Mouse (Mus musculus): Measurements from ENCODE around the gene B230217C12Rik. TPM values are rescaled to one million over a fixed set of nuclear protein-coding genes. Genes with fewer than 3 reads are reported as not detected.
"Not testable (repeated sequence)": the region's sequence is repeated elsewhere in the genome, so short reads cannot be mapped to it uniquely, and the experiment has no call there.

Gene B230217C12Rik
- polyA plus RNA-seq, 1 experiment from 2014 or later, result 7.5 TPM

DNA sequence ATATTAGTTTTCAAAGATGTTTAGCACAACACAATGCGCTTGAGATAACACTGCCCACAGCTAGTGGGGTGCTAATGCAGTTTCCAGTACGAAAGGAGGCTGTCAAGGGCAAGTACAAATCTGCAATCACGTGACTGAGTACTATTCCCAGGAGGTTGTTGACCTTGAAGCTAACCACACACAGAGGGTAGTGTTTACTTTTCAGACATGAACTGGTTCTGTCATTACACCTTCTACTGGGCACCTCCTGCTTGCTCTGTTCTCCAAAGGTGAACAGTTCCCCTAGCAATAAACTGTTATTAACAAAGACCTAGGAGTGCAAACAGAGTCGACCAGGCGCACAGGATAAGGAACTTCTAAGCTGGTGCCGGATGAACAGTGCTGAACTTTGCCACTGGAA lies 9.8 kb downstream of the B230217C12Rik start:
- no peaks in the 10 kb centered on the region for H3K27me3 ChIP-seq (replicated peaks; ENCODE audit: control insufficient read depth, insufficient read depth, low read length)
- H3K27ac ChIP-seq (replicated peaks; ENCODE audit: low read depth, low read length), result no peak overlapping the region
- no peak for ATAC-seq (ENCODE audit: low read depth)
- no peak for DNase-seq (ENCODE audit: low spot score)
- no peaks in the 10 kb centered on the region for H3K36me3 ChIP-seq (ENCODE audit: control insufficient read depth, insufficient read depth, low read length)
- H3K9me3 ChIP-seq (ENCODE audit: control insufficient read depth, low read length), result no peaks in the 10 kb centered on the region
- H3K4me1 ChIP-seq (ENCODE audit: control insufficient read depth, insufficient read depth, low read length), result no peaks in the 10 kb centered on the region
- WGBS, result 63% methylated on average over 6 of the region's 6 CpGs
- no peak overlapping the region for H3K4me2 ChIP-seq (ENCODE audit: low read depth, low read length)
- H3K9ac ChIP-seq (ENCODE audit: low read depth, low read length), result no peak overlapping the region
- H3K4me3 ChIP-seq (ENCODE audit: low read depth, low read length), result no peak overlapping the region

DNA sequence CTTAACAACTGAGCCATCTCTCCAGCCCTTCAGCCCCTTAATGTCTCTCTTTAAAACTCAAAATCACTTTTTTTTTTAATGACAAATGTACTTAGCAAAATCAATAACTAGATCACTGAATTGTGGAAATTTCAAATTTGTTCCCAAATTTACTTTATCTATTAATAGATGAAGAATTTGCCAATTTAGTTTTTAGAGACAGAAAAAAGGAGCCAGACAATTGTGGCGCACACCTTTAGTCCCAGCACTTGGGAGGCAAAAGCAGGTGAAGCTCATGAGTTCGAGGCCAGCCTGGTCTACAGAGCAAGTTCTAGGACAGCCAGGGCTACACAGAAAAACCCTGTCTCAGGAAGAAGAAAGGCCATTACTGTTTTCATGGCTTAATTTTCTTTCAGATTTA lies 11.0 kb downstream of the B230217C12Rik start:
- DNase-seq (ENCODE audit: low spot score) (no peak), ATAC-seq (ENCODE audit: low read depth) (no peak)
- Histone ChIP-seq H3K4me2 (ENCODE audit: low read depth, low read length) (no peak overlapping the region), H3K4me3 (ENCODE audit: low read depth, low read length) (no peak overlapping the region), H3K9ac (ENCODE audit: low read depth, low read length) (no peak overlapping the region), H3K27me3 (replicated peaks; ENCODE audit: control insufficient read depth, insufficient read depth, low read length) (no peaks in the 10 kb centered on the region), H3K4me1 (ENCODE audit: control insufficient read depth, insufficient read depth, low read length) (no peaks in the 10 kb centered on the region), H3K36me3 (ENCODE audit: control insufficient read depth, insufficient read depth, low read length) (no peaks in the 10 kb centered on the region), H3K27ac (replicated peaks; ENCODE audit: low read depth, low read length) (no peak overlapping the region), H3K9me3 (ENCODE audit: control insufficient read depth, low read length) (no peaks in the 10 kb centered on the region)
- 93% methylated on average over 2 of the region's 2 CpGs for WGBS

DNA sequence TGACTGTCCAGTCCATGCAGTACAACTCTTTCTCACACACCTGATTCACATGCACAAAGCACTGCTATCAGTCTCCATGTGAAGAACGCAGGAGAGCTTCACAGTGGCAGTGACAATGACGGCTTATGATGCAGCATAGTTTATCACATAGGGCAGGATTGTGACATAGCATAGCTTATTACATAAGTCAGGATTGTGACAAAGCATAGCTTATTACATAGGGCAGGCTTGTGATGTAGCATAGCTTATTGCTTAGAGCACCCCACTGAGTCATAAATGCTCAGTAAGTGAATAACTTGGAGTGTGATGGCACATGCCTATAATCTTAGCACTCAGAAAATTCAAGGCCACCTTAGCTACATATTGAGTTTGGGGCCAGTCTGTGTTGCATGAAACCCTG lies 14.9 kb downstream of the B230217C12Rik start:
- H3K27ac ChIP-seq (replicated peaks; ENCODE audit: low read depth, low read length), result no peak overlapping the region
- no peak overlapping the region for H3K4me2 ChIP-seq (ENCODE audit: low read depth, low read length)
- no peaks in the 10 kb centered on the region for H3K36me3 ChIP-seq (ENCODE audit: control insufficient read depth, insufficient read depth, low read length)
- H3K4me1 ChIP-seq (ENCODE audit: control insufficient read depth, insufficient read depth, low read length), result no peaks in the 10 kb centered on the region
- no peaks in the 10 kb centered on the region for H3K27me3 ChIP-seq (replicated peaks; ENCODE audit: control insufficient read depth, insufficient read depth, low read length)
- WGBS, result 87% methylated on average over 2 of the region's 2 CpGs
- DNase-seq (ENCODE audit: low spot score), result no peak
- no peak for ATAC-seq (ENCODE audit: low read depth)
- no peak overlapping the region for H3K4me3 ChIP-seq (ENCODE audit: low read depth, low read length)
- H3K9me3 ChIP-seq (ENCODE audit: control insufficient read depth, low read length), result no peaks in the 10 kb centered on the region
- H3K9ac ChIP-seq (ENCODE audit: low read depth, low read length), result no peak overlapping the region

DNA sequence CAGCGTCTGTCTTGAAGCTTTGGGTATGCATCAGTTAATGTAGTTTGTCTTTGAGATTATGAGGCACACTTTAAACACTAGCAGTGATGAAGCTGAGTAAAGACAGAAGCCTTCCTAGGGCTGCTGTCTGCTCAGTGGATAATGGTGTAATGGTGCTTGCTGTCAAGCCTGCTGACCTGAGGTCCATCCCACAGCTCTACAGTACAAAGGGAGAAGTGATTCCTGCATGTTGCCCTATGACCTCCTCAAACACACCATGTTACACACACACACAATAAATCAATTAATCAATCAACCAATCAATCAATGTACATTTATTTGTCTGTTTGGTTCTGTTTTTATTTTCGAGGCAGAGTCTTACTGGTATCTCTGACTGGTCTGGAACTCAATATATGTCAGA lies 21.6 kb downstream of the B230217C12Rik start:
- Histone ChIP-seq H3K9ac (ENCODE audit: low read depth, low read length) (no peak overlapping the region), H3K4me2 (ENCODE audit: low read depth, low read length) (no peak overlapping the region), H3K27ac (replicated peaks; ENCODE audit: low read depth, low read length) (no peak overlapping the region), H3K4me3 (ENCODE audit: low read depth, low read length) (no peak overlapping the region), H3K9me3 (ENCODE audit: control insufficient read depth, low read length) (no peaks in the 10 kb centered on the region), H3K4me1 (ENCODE audit: control insufficient read depth, insufficient read depth, low read length) (no peaks in the 10 kb centered on the region), H3K27me3 (replicated peaks; ENCODE audit: control insufficient read depth, insufficient read depth, low read length) (no peaks in the 10 kb centered on the region), H3K36me3 (ENCODE audit: control insufficient read depth, insufficient read depth, low read length) (no peaks in the 10 kb centered on the region)
- ATAC-seq (ENCODE audit: low read depth) (no peak), DNase-seq (ENCODE audit: low spot score) (no peak)
- WGBS, result 63% methylated on average over 2 of the region's 2 CpGs

DNA sequence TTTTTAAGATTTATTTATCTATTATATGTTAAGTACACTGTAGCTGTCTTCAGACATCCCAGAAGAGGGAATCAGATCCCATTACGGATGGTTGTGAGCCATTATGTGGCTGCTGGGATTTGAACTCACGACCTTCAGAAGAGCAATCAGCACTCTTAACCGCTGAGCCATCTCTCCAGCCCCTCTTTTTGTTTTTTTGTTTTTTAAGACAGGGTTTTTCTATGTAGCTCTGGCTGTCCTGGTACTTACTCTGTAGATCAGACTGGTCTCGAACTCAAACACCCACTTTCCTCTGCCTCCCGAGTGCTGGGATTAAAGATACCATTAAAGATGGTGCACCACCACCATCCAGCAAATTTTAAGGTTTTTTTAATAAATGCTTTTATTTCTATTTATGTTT lies 24.8 kb downstream of the B230217C12Rik start:
- ATAC-seq (ENCODE audit: low read depth), result no peak
- Histone ChIP-seq H3K36me3 (ENCODE audit: control insufficient read depth, insufficient read depth, low read length) (no peaks in the 10 kb centered on the region), H3K27ac (replicated peaks; ENCODE audit: low read depth, low read length) (no peak overlapping the region), H3K4me1 (ENCODE audit: control insufficient read depth, insufficient read depth, low read length) (no peaks in the 10 kb centered on the region), H3K27me3 (replicated peaks; ENCODE audit: control insufficient read depth, insufficient read depth, low read length) (no peaks in the 10 kb centered on the region), H3K9me3 (ENCODE audit: control insufficient read depth, low read length) (no peaks in the 10 kb centered on the region), H3K4me3 (ENCODE audit: low read depth, low read length) (no peak overlapping the region), H3K9ac (ENCODE audit: low read depth, low read length) (no peak overlapping the region), H3K4me2 (ENCODE audit: low read depth, low read length) (no peak overlapping the region)
- 83% methylated on average over 5 of the region's 5 CpGs for WGBS
- DNase-seq (ENCODE audit: low spot score), result no peak

DNA sequence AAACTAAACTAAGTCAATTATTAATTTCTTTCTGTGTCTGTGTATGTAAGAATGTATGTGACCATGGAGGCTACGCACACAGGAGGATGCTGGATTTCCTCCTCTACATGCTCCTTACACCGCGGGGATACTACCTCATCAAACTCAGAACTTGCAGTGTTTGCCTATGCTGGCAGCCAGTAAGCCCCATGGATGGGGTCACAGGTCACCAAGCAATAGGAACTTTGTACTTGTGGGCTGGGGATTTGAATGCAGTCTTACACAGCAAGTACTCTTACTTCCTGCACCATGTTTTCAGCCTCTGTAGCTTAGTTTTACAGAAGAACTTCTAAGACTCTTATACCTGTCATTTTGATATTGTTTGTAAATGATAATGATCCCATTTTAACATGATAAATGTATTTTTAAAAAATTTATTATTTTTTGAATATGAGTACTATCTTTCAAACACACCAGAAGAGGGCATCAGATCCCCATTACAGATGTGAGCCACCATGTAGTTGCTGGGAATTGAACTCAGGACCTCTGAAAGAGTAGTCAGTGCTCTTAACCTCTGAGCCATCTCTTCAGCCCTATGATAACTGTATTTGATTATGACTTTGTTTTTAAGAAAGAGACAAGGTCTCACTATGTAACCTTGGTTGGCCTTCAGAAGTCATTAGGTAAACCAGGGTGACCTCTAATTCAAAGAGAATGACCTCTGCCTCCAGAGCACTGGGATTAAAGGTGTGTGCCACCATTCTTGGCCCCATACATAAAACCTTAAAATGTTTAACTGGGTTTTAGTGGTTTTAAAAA lies 25.7 kb downstream of the B230217C12Rik start:
- Histone ChIP-seq H3K36me3 (ENCODE audit: control insufficient read depth, insufficient read depth, low read length) (no peaks in the 10 kb centered on the region), H3K9ac (ENCODE audit: low read depth, low read length) (no peak overlapping the region), H3K4me3 (ENCODE audit: low read depth, low read length) (no peak overlapping the region), H3K4me1 (ENCODE audit: control insufficient read depth, insufficient read depth, low read length) (no peaks in the 10 kb centered on the region), H3K27ac (replicated peaks; ENCODE audit: low read depth, low read length) (no peak overlapping the region), H3K4me2 (ENCODE audit: low read depth, low read length) (no peak overlapping the region), H3K27me3 (replicated peaks; ENCODE audit: control insufficient read depth, insufficient read depth, low read length) (no peaks in the 10 kb centered on the region), H3K9me3 (ENCODE audit: control insufficient read depth, low read length) (no peaks in the 10 kb centered on the region)
- ATAC-seq (ENCODE audit: low read depth) (no peak), DNase-seq (ENCODE audit: low spot score) (no peak)
- 84% methylated on average over 3 of the region's 3 CpGs for WGBS

DNA sequence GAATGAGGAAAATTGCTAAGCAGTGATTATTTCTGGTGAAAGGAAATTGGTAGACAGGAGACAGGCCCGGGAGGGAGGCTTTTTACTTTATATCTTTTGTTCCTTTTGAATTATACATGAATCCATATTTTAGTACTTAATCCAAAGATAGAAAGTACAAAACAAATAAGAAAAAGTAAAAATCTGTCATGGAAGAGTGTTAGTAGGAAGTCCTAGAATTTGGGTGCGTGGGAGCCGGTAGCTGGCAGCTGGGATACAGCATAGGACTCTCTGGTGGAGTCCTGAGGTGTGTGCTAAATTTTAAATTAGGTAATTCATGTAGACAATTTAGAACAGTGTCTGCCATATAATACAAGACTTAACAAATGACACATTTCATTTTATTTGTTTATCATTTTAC lies 27.0 kb downstream of the B230217C12Rik start:
- Histone ChIP-seq H3K4me2 (ENCODE audit: low read depth, low read length) (no peak overlapping the region), H3K9me3 (ENCODE audit: control insufficient read depth, low read length) (no peaks in the 10 kb centered on the region), H3K27ac (replicated peaks; ENCODE audit: low read depth, low read length) (no peak overlapping the region), H3K4me3 (ENCODE audit: low read depth, low read length) (no peak overlapping the region), H3K36me3 (ENCODE audit: control insufficient read depth, insufficient read depth, low read length) (no peaks in the 10 kb centered on the region), H3K9ac (ENCODE audit: low read depth, low read length) (no peak overlapping the region), H3K4me1 (ENCODE audit: control insufficient read depth, insufficient read depth, low read length) (no peaks in the 10 kb centered on the region), H3K27me3 (replicated peaks; ENCODE audit: control insufficient read depth, insufficient read depth, low read length) (no peaks in the 10 kb centered on the region)
- ATAC-seq (ENCODE audit: low read depth) (no peak), DNase-seq (ENCODE audit: low spot score) (no peak)
- WGBS, result 86% methylated on average over 3 of the region's 3 CpGs

DNA sequence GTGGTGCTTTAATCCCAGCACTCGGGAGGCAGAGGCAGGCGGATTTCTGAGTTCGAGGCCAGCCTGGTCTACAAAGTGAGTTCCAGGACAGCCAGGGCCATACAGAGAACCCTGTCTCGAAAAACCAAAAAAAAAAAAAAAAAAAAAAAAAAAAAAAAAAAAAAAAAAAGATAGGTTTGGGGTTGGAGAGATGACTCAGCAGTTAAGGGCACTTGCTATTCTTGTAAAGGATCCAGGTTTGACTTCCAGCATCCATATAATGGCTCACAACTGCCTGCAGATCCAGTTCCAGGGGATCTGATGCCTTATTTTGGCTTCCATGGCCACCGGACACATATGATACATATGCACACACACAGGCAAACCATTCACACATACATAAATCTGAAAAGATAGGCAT lies 31.8 kb downstream of the B230217C12Rik start:
- H3K36me3 ChIP-seq (ENCODE audit: control insufficient read depth, insufficient read depth, low read length); DNase-seq (ENCODE audit: low spot score); ATAC-seq (ENCODE audit: low read depth); H3K4me3 ChIP-seq (ENCODE audit: low read depth, low read length); H3K9me3 ChIP-seq (ENCODE audit: control insufficient read depth, low read length); H3K4me2 ChIP-seq (ENCODE audit: low read depth, low read length); H3K27ac ChIP-seq (replicated peaks; ENCODE audit: low read depth, low read length); H3K9ac ChIP-seq (ENCODE audit: low read depth, low read length); H3K27me3 ChIP-seq (replicated peaks; ENCODE audit: control insufficient read depth, insufficient read depth, low read length); H3K4me1 ChIP-seq (ENCODE audit: control insufficient read depth, insufficient read depth, low read length): not testable (repeated sequence)
- 85% methylated on average over 5 of the region's 5 CpGs for WGBS

DNA sequence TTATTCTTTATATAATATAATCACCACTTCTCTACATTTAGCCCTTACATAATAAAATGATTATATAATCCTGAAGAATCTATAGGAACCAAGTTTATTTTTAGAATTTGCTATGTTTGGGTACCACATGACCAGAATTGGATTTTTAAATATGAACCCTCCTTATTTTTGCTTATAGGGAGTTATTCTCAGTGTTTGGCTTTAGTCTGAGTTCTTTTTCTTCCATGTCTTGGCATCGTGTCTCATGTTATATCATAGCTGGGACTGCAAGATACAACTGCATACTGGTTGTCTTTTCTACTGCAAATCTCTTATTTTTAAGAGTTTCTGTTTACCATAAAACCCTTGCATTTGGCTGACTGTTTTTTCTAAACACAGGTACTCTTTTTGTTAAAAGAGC lies 33.8 kb downstream of the B230217C12Rik start:
- WGBS, result 79% methylated on average over 1 of the region's 1 CpGs
- Histone ChIP-seq H3K4me1 (ENCODE audit: control insufficient read depth, insufficient read depth, low read length) (no peaks in the 10 kb centered on the region), H3K36me3 (ENCODE audit: control insufficient read depth, insufficient read depth, low read length) (no peaks in the 10 kb centered on the region), H3K27ac (replicated peaks; ENCODE audit: low read depth, low read length) (no peak overlapping the region), H3K9ac (ENCODE audit: low read depth, low read length) (no peak overlapping the region), H3K4me2 (ENCODE audit: low read depth, low read length) (no peak overlapping the region), H3K9me3 (ENCODE audit: control insufficient read depth, low read length) (no peaks in the 10 kb centered on the region), H3K27me3 (replicated peaks; ENCODE audit: control insufficient read depth, insufficient read depth, low read length) (no peaks in the 10 kb centered on the region), H3K4me3 (ENCODE audit: low read depth, low read length) (no peak overlapping the region)
- DNase-seq (ENCODE audit: low spot score) (no peak), ATAC-seq (ENCODE audit: low read depth) (no peak)

Measured in embryonic facial prominence, embryonic 14.5 days (tissue).